Mouse (Mus musculus) neutrophil, adult 83 days (primary cell): ENCODE results near the gene Ube2dnl2. TPM values are rescaled to one million over a fixed set of nuclear protein-coding genes. Genes with fewer than 3 reads are reported as not detected.

ENCODE experiments used
- total RNA-seq, 2 experiments: library from RNA; stranded (reverse); gene quantifications; one replicate each; pipeline ENCODE4 v1.2.4; 2023

Gene Ube2dnl2
- not detected for total RNA-seq

DNA sequence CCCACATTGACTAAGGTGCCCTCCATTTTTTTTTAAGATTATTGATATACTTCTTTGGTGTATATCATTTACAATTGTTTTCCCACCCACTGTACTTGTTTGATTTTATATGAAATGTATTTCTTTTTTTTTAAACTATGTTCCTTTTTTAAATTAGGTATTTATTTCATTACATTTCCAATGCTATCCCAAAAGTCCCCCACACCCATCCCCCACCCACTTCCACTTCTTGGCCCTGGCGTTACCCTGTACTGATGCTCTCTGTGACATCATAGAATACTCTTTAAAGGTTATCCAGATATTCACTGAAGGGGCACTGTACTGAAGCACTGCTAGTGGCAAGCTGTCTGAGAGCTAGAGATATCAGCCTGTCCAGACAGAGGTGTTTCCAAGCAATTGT is at the start of gene Ube2dnl2:
Gene Ube2dnl2, plus strand, starts transcription at position 301 of the 400 bp plus-strand sequence.

DNA sequence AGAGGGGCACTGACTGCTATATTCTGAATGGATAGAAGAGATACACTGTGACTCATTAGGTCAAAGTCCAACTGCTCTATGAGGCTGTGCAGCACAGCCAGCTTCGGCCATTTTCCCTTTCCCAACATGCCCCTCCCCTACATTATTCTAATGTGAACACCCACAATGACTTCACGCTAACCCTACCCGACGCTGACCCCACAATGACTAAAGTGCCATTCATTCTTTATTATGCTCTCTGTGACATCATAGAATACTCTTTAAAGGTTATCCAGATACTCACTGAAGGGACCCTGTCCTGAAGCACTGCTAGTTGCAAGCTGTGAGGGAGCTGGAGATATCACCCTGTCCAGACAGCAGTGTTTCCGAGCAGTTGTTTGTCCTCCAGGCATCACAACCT is 2.7 kb upstream of the Ube2dnl2 start, which contains the start of gene Ube2dnl1:
Gene Ube2dnl1, plus strand, starts transcription at position 301 of the 400 bp plus-strand sequence.

Other genes starting within 250 kb of the Ube2dnl2 start
- not detected for gene Ube2dnl1, start 2.6 kb upstream of the Ube2dnl2 start, total RNA-seq